Mouse (Mus musculus) heart, postnatal 0 days (tissue): ENCODE results near the gene Dad1. TPM values are rescaled to one million over a fixed set of nuclear protein-coding genes. Genes with fewer than 3 reads are reported as not detected.

Experiments
- ATAC-seq: fragments of 200-750 bp; cut with Nextera tagmentation; 2 replicates; pipeline ENCODE4 v1.8.0; 2017; ENCODE audit warnings: low read depth, moderate number of reproducible peaks, moderate library complexity; ENCODE audit not compliant: insufficient read depth
- DNase-seq: peaks from one replicate; pipeline ENCODE4 v3.0.0-alpha.2; 2016; ENCODE audit warnings: low spot score
- H3K27ac ChIP-seq: fragments of 300-500 bp; sonication (generic); 2 replicates; pipeline ENCODE4 v1.5.1; 2014; ENCODE audit warnings: low read depth, mild to moderate bottlenecking
- H3K27me3 ChIP-seq: fragments of 300-500 bp; sonication (generic); 2 replicates; pipeline ENCODE4 v1.6.1; 2014; ENCODE audit warnings: low read length, mixed read lengths; ENCODE audit not compliant: control insufficient read depth, insufficient read depth
- H3K36me3 ChIP-seq: fragments of 300-500 bp; sonication (generic); replicated peaks from 2 replicates; pipeline ENCODE4 v1.6.1; 2014; ENCODE audit warnings: low read length, mixed read lengths; ENCODE audit not compliant: control insufficient read depth, insufficient read depth
- H3K4me1 ChIP-seq: fragments of 300-500 bp; sonication (generic); 2 replicates; pipeline ENCODE4 v1.6.1; 2014; ENCODE audit warnings: antibody characterized with exemption; ENCODE audit not compliant: control insufficient read depth, insufficient read depth
- H3K4me2 ChIP-seq: fragments of 300-500 bp; sonication (generic); 2 replicates; pipeline ENCODE4 v1.6.1; 2014; ENCODE audit warnings: low read depth, mild to moderate bottlenecking, low read length, moderate library complexity
- H3K4me3 ChIP-seq: fragments of 300-500 bp; sonication (generic); 2 replicates; pipeline ENCODE4 v1.5.1; 2014; ENCODE audit warnings: low read depth, low read length
- H3K9ac ChIP-seq: fragments of 300-500 bp; sonication (generic); replicated peaks from 2 replicates; pipeline ENCODE4 v1.6.1; 2014; ENCODE audit warnings: low read depth, low read length, mixed read lengths
- H3K9me3 ChIP-seq: fragments of 300-500 bp; sonication (generic); replicated peaks from 2 replicates; pipeline ENCODE4 v1.6.1; 2016; ENCODE audit warnings: low read length; ENCODE audit not compliant: control insufficient read depth
- CTCF ChIP-seq: IDR thresholded peaks from 2 replicates; pipeline ENCODE4 v1.5.1; 2016; ENCODE audit warnings: antibody characterized with exemption, control low read depth, low read depth
- EP300 ChIP-seq: IDR thresholded peaks from 2 replicates; pipeline ENCODE4 v1.6.1; 2016; ENCODE audit warnings: antibody characterized with exemption, low read depth
- WGBS: fragments of 180-500 bp; shearing (Covaris S2); extraction: QIAGEN DNeasy Blood & Tissue Kit; methylation state at CpG from one replicate; pipeline ENCODE4 v1.1.7; 2014; 5-methylcytosine and 5-hydroxymethylcytosine counted together
- polyA plus RNA-seq: library from polyadenylated mRNA; unstranded; fragments of >200 nt; fragmentation: Nextera tagmentation; extraction: Ambion mirVana; gene quantifications from 2 replicates; pipeline ENCODE4 v1.2.1, GENCODE M21; 2015
- total RNA-seq: library from RNA; depleted of rRNA; stranded (reverse); fragments of >200 nt; gene quantifications from 2 replicates; pipeline ENCODE4 v1.2.3, GENCODE M21; 2014; ENCODE audit warnings: low replicate concordance

Gene Dad1
- total and polyA plus RNA-seq, 2 experiments from 2014 or later = 313 to 389 TPM

DNA sequence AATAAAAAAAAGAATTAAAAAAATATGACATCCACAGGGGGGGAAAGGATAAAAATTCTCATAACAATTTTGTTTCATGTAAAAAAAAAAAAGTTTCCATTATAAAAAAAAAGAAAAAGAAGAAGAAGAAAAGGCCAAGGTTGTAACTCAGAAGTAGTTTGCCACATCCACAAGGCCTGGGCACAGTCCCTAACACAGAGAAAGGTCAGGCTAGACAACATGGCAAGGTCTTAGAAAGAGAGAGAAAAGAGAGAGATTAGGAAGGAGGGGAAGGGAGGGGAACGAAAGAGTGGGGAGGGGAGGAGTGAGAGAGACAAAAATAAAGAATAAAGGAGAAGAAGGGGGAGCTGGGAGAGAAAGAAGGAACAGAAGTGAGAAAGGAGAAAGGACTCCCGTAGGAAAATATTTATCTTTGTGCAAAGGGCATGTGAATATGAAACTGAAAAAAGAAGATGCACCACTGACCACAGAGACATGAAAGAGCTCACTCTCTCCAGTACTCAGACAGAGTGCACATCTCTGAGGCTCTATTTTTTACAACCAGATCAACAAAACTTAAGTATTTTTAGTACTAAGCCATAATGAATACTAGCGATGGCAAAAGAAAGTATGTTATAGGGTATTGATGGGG, 18.2 kb upstream of the Dad1 start:
- 87% methylated on average over 3 of the region's 3 CpGs for WGBS
- H3K4me2 ChIP-seq = no peak overlapping the region
- no peaks in the 10 kb centered on the region for H3K27me3 ChIP-seq
- no peak overlapping the region for H3K27ac ChIP-seq
- DNase-seq = no peak
- TF ChIP-seq EP300 (no peak), CTCF (no peak)
- H3K9ac ChIP-seq = no peak overlapping the region
- no peaks in the 10 kb centered on the region for H3K9me3 ChIP-seq
- H3K4me1 ChIP-seq = no peaks in the 10 kb centered on the region
- no peak for ATAC-seq
- H3K36me3 ChIP-seq = peaks cover 26% of the 10 kb centered on the region
- H3K4me3 ChIP-seq = no peak overlapping the region

GRCm38 (mm10) chr14:54270413-54270812, 16.5 kb upstream of the Dad1 start:
- TF ChIP-seq CTCF = no peak
- TF ChIP-seq EP300 = no peak
- peaks cover 36% of the 10 kb centered on the region for H3K36me3 ChIP-seq
- no peaks in the 10 kb centered on the region for H3K9me3 ChIP-seq
- 79% methylated on average over 3 of the region's 3 CpGs for WGBS
- no peak overlapping the region for H3K27ac ChIP-seq
- H3K9ac ChIP-seq = no peak overlapping the region
- no peak overlapping the region for H3K4me3 ChIP-seq
- H3K4me2 ChIP-seq = no peak overlapping the region
- no peaks in the 10 kb centered on the region for H3K4me1 ChIP-seq
- no peaks in the 10 kb centered on the region for H3K27me3 ChIP-seq
- ATAC-seq = no peak
- DNase-seq = no peak

DNA sequence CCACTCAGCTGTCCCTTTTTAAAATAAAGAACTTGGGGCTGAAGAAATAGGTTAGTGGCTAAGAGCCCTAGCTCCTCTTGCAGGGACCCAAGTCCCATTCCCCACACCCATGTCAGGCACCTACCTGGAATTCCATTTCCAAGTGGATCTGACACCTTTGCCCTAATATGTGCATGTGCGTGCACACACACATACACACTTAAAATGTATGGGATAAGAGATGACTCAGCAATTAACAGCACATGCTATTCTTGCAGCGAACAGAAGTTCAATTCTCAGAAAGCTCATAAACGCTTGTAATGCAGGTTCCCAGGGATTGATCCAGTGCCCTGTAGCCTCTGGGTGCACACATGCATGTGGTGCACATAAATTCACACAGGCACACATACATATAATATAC, 15.7 kb upstream of the Dad1 start:
- no peak for TF ChIP-seq CTCF
- no peak for TF ChIP-seq EP300
- H3K4me1 ChIP-seq = no peaks in the 10 kb centered on the region
- ATAC-seq (no peak), DNase-seq (no peak)
- no peak overlapping the region for H3K4me3 ChIP-seq
- no peaks in the 10 kb centered on the region for H3K9me3 ChIP-seq
- WGBS = 92% methylated on average over 3 of the region's 3 CpGs
- H3K4me2 ChIP-seq = no peak overlapping the region
- no peak overlapping the region for H3K9ac ChIP-seq
- no peak overlapping the region for H3K27ac ChIP-seq
- peaks cover 40% of the 10 kb centered on the region for H3K36me3 ChIP-seq
- H3K27me3 ChIP-seq = no peaks in the 10 kb centered on the region

GRCm38 (mm10) chr14:54267966-54268365, 14.1 kb upstream of the Dad1 start:
- TF ChIP-seq EP300 = no peak
- TF ChIP-seq CTCF = no peak
- no peaks in the 10 kb centered on the region for H3K27me3 ChIP-seq
- no peak overlapping the region for H3K9ac ChIP-seq
- DNase-seq (no peak), ATAC-seq (no peak)
- H3K9me3 ChIP-seq = no peaks in the 10 kb centered on the region
- WGBS = 93% methylated on average over 10 of the region's 10 CpGs
- H3K4me2 ChIP-seq = no peak overlapping the region
- no peak overlapping the region for H3K27ac ChIP-seq
- H3K4me1 ChIP-seq = no peaks in the 10 kb centered on the region
- H3K36me3 ChIP-seq = peaks cover 54% of the 10 kb centered on the region
- H3K4me3 ChIP-seq = no peak overlapping the region

DNA sequence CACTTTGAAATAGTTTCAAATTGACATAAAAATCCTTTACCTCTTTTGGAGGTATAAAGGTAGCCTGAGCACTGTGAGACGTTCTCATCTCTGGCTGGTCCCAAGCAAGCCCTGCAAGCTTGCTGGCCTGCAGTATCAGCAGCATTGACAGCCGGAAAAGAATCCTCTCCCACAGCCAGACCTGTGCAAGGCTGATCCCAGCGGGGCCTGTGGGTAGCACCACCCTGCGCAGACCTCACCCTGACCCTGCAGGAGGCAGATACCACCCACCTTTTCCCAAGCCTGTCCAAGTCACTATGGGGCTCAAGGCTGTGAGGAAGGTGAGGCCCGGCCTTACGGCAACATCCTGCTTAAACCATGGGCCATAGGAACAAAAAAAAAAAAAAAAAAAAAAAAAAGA, 12.0 kb upstream of the Dad1 start:
- Histone ChIP-seq H3K4me1 (0 out of 2 replicates have a peak, but pooled peaks cover 2% of the 10 kb centered on the region), H3K27me3 (no peaks in the 10 kb centered on the region), H3K27ac (no peak overlapping the region), H3K4me3 (no peak overlapping the region), H3K36me3 (peaks cover 66% of the 10 kb centered on the region), H3K9me3 (no peaks in the 10 kb centered on the region), H3K9ac (no peak overlapping the region), H3K4me2 (no peak overlapping the region)
- TF ChIP-seq EP300 (no peak), CTCF (no peak)
- ATAC-seq = no peak
- 58% methylated on average over 6 of the region's 6 CpGs for WGBS
- DNase-seq = no peak

- Histone ChIP-seq H3K4me2 (peak overlapping the region; percentile 43), H3K27ac (peak overlapping the region; percentile 78), H3K36me3 (peaks cover 66% of the 10 kb centered on the region), H3K4me1 (peaks cover 11% of the 10 kb centered on the region), H3K9me3 (no peaks in the 10 kb centered on the region), H3K27me3 (no peaks in the 10 kb centered on the region), H3K9ac (no peak overlapping the region), H3K4me3 (0 out of 2 replicates have a peak overlapping the region, but pooled peaks have one; percentile 16)
- ATAC-seq (peak; percentile 74; the same call in 1 of the 2 replicates), DNase-seq (peak; percentile 43)
- TF ChIP-seq CTCF = no peak
- no peak for TF ChIP-seq EP300
- WGBS = 37% methylated on average over 10 of the region's 10 CpGs
Measured at GRCm38 (mm10) chr14:54265093-54265492, 11.2 kb upstream of the Dad1 start.
